Mouse (Mus musculus) G1E (cell line): ENCODE results near the gene Ccdc3.

Source experiments
- CTCF ChIP-seq: IDR thresholded peaks from 2 replicates; pipeline ENCODE4 v1.5.1; 2012; ENCODE audit warnings: low read depth, low read length, inconsistent platforms, mixed read lengths
- GATA1 ChIP-seq: IDR thresholded peaks from 2 replicates; pipeline ENCODE4 v1.6.1; 2012; ENCODE audit warnings: borderline replicate concordance, low read length, inconsistent platforms, mixed read lengths
- GATA2 ChIP-seq: IDR thresholded peaks from 2 replicates; pipeline ENCODE4 v1.6.1; 2012; ENCODE audit warnings: low read depth, low read length, inconsistent platforms, borderline replicate concordance
- POLR2AphosphoS5 ChIP-seq: IDR thresholded peaks from 2 replicates; pipeline ENCODE4 v1.6.1; 2012; ENCODE audit warnings: low read depth, low read length, inconsistent platforms; ENCODE audit not compliant: insufficient replicate concordance
- TAL1 ChIP-seq: conservative IDR thresholded peaks from 2 replicates; pipeline ENCODE4 v1.6.1; 2012; ENCODE audit warnings: low read depth, low read length, inconsistent platforms, mixed read lengths

- TF ChIP-seq CTCF, result no peak
- no peak for TF ChIP-seq GATA1
- no peak for TF ChIP-seq GATA2
- no peak for TF ChIP-seq TAL1
- TF ChIP-seq POLR2AphosphoS5, result no peak
These were observed 23.2 kb upstream of the Ccdc3 start for GRCm38 (mm10) chr2:5114386-5114785.
